Mouse (Mus musculus) hindlimb bud, embryonic 11.5 days (tissue): Measurements from ENCODE around the gene Erc2.
"Not testable (repeated sequence)": the region's sequence is repeated elsewhere in the genome, so short reads cannot be mapped to it uniquely, and the experiment has no call there.

Experiments used
- DNase-seq: peaks from one replicate; pipeline ENCODE4 v3.0.0-alpha.2; 2012; ENCODE audit warnings: low read depth, low spot score; ENCODE audit errors: extremely low spot score

The Erc2 gene

DNA sequence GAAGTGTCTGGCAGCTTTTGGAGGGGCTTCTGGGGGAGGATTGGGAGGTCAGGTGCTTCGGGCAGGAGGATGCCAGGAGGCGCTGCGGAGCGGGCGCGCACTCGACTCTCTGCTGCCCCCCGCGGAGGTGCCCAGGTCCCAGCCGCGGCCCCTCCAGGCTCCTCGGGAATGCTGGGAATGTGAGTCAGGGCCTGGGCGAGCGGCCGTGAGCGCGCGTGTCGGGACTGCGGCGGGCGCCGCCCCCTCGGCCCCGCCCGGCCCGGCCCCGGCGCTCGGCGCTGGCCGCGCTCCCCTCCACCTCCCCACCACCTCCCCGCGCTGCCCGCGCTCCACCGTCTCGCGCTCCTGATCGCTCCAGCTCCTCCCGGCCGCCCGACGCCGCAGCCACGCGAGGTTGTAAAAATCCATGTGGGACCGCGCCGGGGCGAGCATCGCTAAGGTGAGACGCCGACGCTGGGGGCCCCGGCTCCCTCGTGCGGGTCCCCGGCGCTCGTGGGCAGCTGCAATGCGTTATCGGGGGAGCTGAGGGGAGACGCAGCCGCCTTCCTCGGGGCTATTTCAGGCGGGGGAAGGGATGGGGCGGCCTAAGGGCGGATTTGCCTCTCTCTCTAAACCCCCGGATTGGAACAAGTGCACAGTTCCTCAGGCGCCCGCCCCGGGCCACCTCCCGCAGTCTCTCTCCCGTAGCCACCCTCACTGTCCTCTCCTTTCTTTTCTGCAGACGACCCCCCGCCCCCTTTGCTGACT lies at the start of gene Erc2:
TSS of gene Erc2 (plus strand) at position 253 of the 747 bp plus-strand sequence.
- DNase-seq, result no peak

DNA sequence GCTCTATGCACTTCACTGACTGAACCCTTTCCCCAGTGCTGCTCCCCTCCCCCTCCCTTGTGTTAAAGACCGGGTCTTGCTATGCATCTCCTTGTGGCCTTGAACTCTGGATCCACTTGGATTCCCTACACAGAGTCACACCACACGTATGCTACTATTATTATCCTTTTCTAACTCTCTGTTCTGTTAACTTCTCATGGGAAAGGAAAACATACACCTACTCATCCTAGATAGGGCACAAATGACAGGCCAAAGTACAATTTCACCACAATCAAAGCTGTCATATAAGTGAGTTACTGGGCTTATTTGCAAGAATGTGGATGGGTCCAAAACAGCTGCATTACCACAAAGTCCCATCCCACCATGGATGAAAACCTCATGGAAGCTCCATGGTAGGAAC lies 43.8 kb upstream of the Erc2 start:
- DNase-seq, result no peak

DNA sequence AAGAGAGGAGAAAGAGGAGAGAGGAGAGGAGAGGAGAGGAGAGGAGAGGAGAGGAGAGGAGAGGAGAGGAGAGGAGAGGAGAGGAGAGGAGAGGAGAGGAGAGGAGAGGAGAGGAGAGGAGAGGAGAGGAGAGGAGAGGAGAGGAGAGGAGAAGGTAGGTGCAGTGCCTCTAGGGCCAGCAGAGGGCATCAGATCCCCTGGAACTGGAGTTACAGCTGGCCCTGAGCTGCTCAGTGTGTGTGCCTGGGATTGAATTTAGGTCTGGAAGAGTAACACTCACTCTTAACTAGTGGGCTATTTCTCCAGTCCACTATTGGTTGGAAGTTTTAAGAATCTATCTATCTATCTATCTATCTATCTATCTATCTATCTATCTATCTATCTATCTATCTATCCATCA lies 32.6 kb upstream of the Erc2 start:
- DNase-seq, result not testable (repeated sequence)

DNA sequence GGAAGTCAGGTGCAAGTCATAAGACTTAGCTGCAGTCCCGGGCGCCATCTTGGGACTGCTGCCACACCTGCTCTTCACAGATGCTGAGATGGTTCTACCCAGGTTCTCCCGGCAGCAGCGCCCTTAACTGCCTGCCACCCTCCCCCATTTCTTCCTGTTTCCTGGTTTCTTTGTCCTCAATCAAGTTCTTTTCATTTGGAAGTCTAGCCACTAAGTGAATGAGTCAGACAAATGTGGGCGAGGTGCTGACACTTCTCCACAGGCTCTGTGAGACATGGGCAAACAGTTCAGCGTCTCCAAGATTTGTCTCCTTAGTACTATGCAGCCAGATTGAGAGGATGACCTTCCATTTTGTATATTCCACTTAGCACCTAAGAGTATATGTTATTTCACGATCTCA lies 30.1 kb upstream of the Erc2 start:
- DNase-seq, result no peak

DNA sequence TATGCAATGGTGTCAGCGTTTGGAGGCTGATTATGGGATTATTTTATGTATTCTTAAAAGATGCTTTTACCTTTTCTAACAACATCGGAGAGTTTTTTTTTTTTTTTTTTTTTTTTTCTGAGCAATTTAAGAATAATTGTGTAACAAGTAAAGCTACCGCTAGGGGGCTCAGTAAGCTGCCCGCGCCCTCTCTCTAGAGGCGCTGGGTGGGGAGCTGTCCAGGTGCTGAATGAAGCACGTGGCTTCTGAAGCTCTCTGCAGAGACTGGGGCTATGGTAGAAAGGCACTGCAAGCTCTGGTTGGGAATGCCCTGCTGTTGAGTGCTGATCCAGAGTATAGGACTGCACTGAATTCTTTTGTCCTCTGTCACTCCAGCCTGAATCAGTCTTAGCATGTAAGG lies 26.0 kb upstream of the Erc2 start:
- peak; percentile 60 for DNase-seq

DNA sequence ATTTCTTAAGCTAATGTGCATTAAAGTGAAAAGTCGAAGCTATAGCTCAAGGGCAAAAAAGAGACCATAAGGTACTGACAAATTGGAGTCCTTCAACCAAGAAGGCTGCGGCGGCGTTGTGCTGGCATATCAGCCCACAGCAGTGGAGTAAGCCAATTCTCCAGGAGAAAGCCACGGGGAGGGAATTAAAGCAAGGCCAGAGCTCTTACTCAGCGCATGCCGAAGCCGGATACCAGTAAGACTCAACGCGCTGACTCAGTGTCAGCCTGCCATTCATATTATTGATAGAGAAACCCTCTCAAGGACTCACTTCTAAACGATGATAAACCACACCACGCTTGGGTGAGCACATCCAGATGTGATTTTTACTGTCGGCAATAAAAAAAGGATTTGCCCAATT lies 20.1 kb upstream of the Erc2 start:
- no peak for DNase-seq

DNA sequence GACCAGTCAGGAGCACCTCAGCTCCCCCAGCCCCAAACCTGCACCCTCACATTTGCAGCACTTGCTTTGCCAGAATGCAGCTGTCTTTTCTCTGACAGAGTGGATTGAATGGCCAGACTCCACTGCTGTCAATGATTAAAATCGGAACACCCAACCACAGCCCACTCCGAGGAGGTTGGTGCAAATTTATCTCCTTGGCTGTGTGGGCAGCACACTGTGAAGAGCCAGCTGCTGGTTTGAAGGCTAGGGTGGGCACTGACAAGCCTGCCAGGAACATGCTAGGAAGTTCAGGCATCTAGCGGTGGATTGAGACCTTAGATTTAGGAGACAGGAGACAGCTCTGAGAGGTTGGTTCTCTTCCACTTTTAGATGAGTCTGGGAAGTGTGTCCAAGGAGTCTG lies 14.8 kb upstream of the Erc2 start:
- no peak for DNase-seq

DNA sequence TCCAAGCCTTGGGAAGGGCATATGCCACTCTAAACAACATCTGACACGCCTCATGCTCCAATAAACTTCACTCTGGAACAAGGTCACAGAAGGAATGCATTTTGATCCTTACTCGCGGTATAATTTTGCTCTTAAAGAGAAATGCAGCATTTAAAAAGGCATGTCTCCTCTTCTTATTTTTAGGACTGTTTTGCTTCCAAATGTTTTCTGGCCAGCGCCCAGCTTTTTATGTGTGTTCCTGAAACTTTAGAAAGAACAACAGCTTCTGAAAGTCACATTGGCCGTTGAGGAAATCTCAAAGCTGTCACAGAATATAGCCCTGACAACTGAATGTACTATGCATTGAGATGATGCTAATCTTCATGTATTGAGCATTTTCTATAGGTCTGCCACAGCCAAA lies 8.5 kb upstream of the Erc2 start:
- DNase-seq, result no peak

DNA sequence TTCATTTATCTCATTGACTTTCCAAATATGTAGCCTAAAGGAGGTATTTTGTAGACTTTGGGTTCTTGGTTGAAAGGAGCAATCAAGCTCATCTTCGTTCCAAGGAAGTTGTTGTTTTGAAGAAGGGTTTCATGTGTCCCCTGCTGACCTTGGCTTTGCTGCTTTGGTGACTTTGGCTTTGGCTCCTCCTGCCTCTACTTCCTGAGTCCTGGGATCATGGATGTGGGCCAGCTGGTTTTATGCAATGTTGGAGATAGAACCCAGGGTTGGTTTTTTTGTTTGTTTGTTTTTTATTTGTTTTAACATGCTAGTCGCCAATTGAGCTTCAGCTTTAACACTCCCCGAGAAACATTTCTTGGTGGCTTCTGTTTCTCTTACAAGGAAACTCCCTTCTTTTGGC lies 4.9 kb upstream of the Erc2 start:
- DNase-seq, result no peak

DNA sequence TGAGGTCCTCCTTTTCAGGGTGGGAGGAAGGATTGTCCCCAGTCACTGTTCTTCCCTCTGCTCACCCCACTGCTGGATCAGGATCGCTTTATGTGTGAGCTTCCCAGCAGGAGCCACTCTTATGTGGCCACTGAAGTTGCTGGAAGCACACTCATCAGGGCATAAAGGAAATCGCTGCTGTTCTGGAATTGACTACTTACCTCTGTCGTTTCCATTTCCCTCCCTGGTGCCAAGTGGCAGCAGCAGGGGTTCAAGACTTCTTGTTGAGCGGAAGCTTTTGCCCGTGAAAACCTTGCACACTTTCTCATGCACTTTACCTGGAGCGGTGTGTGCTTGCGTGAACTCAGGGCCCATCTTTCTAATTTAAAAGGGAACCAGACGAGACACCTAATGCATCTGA lies 652 bp upstream of the Erc2 start:
- DNase-seq, result no peak

DNA sequence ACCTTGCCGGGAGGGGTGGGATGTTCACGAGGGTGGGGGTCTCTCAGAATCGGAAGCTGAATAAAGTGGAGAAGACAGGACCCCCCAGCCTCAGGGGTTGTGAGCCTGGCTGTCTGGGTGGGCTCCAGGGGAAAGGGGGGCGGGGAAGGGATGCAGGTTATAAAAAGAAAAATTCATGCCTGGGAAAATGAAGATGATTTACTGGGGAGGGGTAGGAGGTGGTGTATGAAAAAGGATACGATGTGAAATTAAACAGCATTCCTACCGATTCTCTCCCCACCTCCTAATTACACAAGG lies 643 bp downstream of the Erc2 start:
- DNase-seq, result no peak

DNA sequence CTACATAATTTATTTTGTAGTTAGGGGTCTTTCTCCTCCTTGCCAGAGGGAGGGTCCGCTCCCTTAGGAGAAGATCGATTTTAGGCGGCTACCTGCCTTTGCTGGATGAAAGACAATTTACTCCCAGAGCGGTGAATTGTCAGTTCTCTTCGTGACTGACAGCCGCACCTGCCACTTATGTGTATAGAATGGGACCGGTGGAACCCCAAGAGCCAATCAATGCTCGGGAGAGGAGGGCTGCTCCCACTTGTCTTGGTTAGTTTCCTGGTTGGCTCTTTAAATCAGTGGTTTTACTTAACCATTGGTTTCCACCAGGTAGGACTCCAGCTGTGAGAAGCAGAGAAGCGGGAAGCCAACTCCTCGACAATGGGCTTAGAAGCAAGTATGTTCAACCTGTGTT lies 1.1 kb downstream of the Erc2 start:
- DNase-seq, result no peak

DNA sequence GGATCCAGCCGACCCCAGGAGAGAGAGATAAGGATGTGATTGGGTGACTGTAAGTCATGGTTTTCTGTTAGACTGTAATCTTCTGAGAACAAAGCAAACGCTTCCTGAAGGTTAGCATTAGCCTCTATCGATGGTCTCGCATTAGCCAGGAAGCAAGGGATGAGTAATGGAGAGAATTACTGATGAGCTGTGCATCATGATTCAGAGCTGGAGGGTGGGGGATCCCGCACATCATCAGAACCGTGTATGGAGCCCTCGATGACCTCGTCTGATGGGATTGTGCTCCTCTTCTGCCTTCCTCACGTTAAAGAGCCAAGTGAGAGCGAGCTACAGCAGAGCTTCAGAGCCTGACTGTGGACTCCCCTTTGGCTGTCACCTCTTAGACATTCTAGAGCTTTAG lies 6.5 kb downstream of the Erc2 start:
- DNase-seq, result no peak

DNA sequence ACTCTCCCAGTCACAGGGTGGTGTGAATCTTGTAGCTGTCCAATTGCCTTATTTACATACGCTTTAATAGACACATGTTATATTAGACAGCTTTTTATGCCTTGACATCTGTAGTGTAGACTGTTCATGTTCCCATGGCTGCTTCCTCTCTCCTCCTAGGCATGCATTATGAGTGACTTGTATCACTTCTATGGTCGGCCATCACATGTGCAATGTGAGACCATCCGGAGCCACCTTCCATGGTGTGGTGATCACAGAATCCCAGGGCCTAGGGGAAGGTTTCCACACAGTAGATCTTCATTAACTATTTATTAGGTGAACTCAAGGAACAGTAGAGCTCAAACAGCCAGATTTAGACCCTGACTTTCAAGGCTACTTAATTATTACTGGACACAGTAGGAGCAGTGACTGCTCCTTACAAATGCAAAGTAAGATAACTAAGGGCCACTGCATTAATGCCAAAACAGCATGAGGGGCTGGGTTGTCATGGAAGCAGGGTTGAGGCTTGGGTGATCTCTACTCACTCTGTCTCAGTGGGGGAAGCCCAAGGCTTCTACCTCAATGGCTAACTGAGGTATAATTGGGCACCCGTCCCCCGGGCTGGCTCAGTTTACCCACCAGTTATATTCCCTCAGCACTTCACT lies 7.3 kb downstream of the Erc2 start:
- no peak for DNase-seq

DNA sequence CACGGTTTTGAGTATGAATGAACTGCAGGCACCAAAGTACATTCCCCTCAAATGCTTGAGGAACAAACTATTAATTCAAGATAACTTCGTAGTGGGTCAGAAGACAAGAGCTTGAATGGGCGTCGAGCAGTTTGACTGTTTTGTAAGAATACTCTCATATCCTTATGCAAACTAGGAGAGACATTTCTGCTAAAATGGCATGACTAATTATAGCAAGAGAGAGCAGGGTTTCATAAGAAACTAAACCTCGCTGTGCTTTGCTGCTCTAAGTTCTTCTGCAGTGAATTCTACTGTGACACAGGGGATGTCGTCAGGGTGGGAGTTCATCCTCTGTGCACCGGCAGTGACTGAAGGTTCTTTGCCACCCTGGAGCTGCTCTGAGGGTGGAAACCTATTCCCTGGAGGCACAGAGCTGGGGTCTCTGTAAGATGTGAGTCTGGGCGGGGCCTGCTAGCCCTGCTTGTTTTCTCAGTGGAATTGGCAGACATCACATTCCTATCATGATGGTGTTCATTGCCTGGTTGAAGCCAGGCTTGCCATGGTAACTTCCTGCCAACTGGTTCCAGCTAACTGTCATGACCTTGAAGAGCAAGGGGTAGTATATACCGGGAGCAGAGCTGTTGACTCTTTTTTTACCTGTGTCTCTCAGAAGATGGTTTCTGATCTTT lies 8.9 kb downstream of the Erc2 start:
- no peak for DNase-seq

DNA sequence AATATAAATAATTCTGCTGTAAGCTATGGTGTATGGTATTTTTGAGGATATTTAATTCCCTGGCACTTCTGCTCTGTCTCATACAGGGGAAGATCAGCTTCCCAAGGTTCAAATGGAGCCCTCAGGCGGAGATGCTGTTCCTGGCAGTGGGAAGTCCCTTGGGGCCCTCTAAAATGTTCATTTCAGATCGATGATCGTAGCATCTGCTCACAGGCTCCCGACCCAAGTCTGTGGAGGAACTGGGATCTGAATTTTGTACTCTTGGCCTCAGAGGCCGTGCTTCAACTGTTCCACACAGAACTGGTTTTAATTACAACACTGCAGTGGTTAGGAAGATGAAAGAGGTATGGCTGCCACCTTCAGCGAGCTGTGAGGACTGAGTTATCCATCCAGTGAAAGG lies 12.5 kb downstream of the Erc2 start:
- no peak for DNase-seq

DNA sequence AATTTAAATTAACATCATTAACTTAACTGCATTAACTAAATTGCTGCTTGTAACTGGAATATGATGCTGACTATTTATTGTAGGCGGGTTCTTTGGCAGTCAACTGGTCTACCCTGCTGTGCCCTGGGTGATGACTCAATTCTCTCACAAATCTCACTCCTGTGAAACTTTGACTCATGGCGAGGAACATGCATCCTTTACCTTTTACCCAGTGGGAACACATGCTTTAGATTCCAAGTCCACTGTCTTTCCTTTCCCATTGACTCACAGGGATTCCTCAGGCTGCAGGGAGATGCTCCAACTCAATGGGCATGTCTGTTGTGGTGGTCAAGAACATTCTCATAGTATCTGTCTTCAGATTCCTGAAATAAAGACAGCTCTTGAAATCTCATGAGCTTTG lies 14.3 kb downstream of the Erc2 start:
- no peak for DNase-seq

DNA sequence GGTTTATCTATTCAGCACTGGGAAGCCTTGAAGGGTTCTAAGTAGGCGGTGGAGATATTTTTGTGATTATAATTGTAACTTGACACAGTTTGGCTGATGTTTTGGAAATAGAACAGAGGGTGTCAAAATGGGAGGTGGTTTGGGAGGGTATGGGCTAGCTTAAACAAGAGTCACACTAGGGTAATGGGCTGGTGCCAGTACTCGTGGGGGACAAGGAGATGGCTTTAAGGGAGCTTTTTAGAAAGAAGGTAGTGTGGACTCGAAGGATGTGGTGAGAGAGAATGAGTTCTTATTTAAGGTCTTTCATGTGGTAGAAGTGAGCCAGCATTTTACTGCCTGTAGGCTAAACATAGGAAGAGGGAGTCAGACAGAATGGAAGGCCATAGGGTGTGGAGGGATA lies 19.2 kb downstream of the Erc2 start:
- DNase-seq, result no peak

DNA sequence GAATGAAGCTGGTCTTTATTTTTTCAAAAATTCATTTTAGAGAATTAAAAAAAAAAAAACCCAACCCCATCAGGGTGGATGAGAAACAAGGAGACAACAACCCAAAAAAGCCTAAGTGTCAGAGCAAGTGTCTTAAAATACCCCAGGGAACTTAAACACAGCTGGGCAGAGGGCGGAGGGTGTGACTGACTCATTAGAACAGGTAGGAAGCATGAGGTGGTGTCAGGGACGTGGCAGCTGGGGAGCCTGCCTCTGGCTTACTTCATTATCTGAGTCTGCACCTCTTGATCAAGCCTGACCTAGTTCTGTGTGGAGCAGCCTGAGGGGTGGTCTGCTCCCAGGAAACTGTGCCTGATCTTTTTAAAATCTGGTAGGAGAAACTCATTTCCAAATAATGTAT lies 20.8 kb downstream of the Erc2 start:
- DNase-seq, result no peak

DNA sequence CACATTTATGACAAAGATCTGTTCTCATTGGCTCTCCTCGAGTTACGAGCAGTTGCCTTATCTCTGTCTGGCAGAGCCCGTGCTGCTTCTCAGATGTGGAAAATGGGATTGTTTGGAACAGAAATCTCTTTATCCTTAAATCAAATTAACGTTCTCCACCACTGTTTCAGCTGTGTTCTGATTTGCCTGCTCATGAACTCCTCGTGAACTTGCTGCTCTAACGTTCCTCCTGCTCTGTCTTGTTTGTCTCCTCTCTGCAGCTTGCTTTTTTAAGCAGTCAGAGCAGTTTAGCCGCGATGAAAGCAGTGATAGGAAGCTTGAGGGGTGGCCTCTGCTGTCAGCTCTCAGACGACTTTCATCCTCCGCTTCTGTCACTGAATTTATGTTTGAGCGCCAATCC lies 32.4 kb downstream of the Erc2 start:
- no peak for DNase-seq

DNA sequence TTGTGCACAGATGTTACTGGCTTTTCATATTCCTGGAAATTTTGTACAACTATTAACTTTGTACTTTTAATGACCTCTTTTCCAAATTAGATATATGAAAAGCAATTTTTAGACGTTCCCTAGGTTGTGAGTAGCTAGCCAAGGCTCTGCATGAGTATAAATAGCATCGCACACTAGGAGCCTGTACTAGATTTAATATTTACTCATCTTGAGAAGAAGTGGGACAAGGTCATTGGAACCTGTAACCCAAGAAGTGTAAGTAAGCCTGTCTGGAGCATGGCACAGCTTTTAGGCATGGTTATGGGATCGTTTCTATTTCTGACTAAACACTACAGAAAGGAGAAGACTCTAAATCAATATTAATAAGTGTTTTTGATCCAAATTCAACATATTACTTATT lies 36.4 kb downstream of the Erc2 start:
- DNase-seq, result no peak

DNA sequence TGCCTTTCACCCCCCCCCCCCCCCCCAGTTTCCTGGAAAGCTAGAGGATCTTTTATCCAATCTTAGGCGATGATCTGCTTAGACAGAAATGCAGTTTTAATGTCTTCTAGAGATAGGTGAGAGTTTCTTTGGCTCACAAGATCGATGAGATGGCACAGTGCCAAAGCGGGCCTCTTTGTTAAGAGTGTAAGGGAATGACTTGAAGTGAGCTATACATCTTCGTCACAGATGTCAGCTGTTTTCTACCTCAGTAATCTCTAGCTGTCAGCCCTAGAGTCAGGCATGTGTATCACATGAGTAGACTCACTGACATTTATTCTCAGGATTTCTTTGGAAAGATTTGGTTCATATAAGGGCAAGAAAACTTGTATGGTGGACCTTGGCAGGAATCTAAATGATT lies 39.2 kb downstream of the Erc2 start:
- DNase-seq, result peak; percentile 16

DNA sequence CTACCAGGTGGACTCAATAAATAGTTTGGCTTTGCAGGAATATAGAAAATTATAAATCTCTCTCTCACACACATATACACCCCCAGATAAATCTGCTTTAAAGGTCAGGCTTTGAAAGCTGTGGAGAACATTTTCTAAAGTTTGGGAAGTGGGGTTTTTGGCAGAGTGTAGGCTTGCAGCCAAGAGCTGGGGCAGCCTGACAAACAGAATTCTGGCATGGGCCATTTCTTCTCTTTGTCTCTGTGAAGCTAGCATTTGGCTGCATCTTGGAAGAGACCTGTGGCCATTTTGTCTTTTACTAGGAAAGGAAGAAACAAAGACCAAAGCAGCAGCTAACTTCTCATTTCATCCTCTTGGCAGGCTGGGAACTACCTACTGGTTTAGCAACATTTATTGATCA lies 40.0 kb downstream of the Erc2 start:
- DNase-seq, result no peak
